Mouse (Mus musculus): ENCODE measurements around the gene Pik3r1.

Pik3r1 gene

GRCm38 (mm10) chr13:101767013-101767808 is 806 bp downstream of the Pik3r1 start:
- DNase-seq (ENCODE audit: extremely low spot score, low spot score): peak; percentile 80

GRCm38 (mm10) chr13:101766605-101767012 is 1.4 kb downstream of the Pik3r1 start:
- no peak for DNase-seq (ENCODE audit: extremely low spot score, low spot score)

- DNase-seq (ENCODE audit: extremely low spot score, low spot score): no peak
Measured at GRCm38 (mm10) chr13:101765976-101766375, 2.0 kb downstream of the Pik3r1 start.

- no peak for DNase-seq (ENCODE audit: extremely low spot score, low spot score)
Measured at GRCm38 (mm10) chr13:101764111-101764510, 3.9 kb downstream of the Pik3r1 start.

GRCm38 (mm10) chr13:101763676-101764075 is 4.3 kb downstream of the Pik3r1 start:
- DNase-seq (ENCODE audit: extremely low spot score, low spot score): no peak

- DNase-seq (ENCODE audit: extremely low spot score, low spot score): no peak
Measured at GRCm38 (mm10) chr13:101763149-101763548, 4.9 kb downstream of the Pik3r1 start.

GRCm38 (mm10) chr13:101761617-101762016 is 6.4 kb downstream of the Pik3r1 start:
- DNase-seq (ENCODE audit: extremely low spot score, low spot score): no peak

GRCm38 (mm10) chr13:101760953-101761352 is 7.1 kb downstream of the Pik3r1 start:
- DNase-seq (ENCODE audit: extremely low spot score, low spot score): no peak

- no peak for DNase-seq (ENCODE audit: extremely low spot score, low spot score)
Measured at GRCm38 (mm10) chr13:101760001-101760687, 7.9 kb downstream of the Pik3r1 start.

GRCm38 (mm10) chr13:101759281-101759871 is 8.6 kb downstream of the Pik3r1 start:
- no peak for DNase-seq (ENCODE audit: extremely low spot score, low spot score)

- no peak for DNase-seq (ENCODE audit: extremely low spot score, low spot score)
Measured at GRCm38 (mm10) chr13:101757801-101758422, 10.1 kb downstream of the Pik3r1 start.

- no peak for DNase-seq (ENCODE audit: extremely low spot score, low spot score)
Measured at GRCm38 (mm10) chr13:101755228-101755627, 12.8 kb downstream of the Pik3r1 start.

GRCm38 (mm10) chr13:101753639-101754038 is 14.4 kb downstream of the Pik3r1 start:
- no peak for DNase-seq (ENCODE audit: extremely low spot score, low spot score)

GRCm38 (mm10) chr13:101751816-101752215 is 16.2 kb downstream of the Pik3r1 start:
- no peak for DNase-seq (ENCODE audit: extremely low spot score, low spot score)

GRCm38 (mm10) chr13:101746012-101746595 is 21.9 kb downstream of the Pik3r1 start:
- no peak for DNase-seq (ENCODE audit: extremely low spot score, low spot score)

- DNase-seq (ENCODE audit: extremely low spot score, low spot score): no peak
Measured at GRCm38 (mm10) chr13:101744943-101745342, 23.1 kb downstream of the Pik3r1 start.

GRCm38 (mm10) chr13:101744053-101744452 is 24.0 kb downstream of the Pik3r1 start:
- no peak for DNase-seq (ENCODE audit: extremely low spot score, low spot score)

- no peak for DNase-seq (ENCODE audit: extremely low spot score, low spot score)
Measured at GRCm38 (mm10) chr13:101743247-101743646, 24.8 kb downstream of the Pik3r1 start.

- no peak for DNase-seq (ENCODE audit: extremely low spot score, low spot score)
Measured at GRCm38 (mm10) chr13:101742596-101742995, 25.4 kb downstream of the Pik3r1 start.

GRCm38 (mm10) chr13:101741530-101742309 is 26.3 kb downstream of the Pik3r1 start:
- DNase-seq (ENCODE audit: extremely low spot score, low spot score): no peak
